Mouse (Mus musculus) cerebellum, postnatal 10 days (tissue): ENCODE results near the gene Mup17.
"Not testable (repeated sequence)": the region's sequence is repeated elsewhere in the genome, so short reads cannot be mapped to it uniquely, and the experiment has no call there.

Source experiments
- DNase-seq, 2 experiments: peaks; one replicate each; pipeline ENCODE4 v3.0.0; 2021; ENCODE audit warnings: mixed read lengths in 2 of 2

Gene Mup17

GRCm38 (mm10) chr4:61595771-61596170 lies at the start of gene Mup17:
Gene Mup17 (minus strand): TSS chr4:61595871.
- DNase-seq: not testable (repeated sequence)

- DNase-seq: not testable (repeated sequence)
Observed at GRCm38 (mm10) chr4:61571561-61571960, 24.1 kb downstream of the Mup17 start.

- DNase-seq: peak; percentile 31 to 37
Observed at GRCm38 (mm10) chr4:61555887-61556286, 39.8 kb downstream of the Mup17 start.
